Mouse (Mus musculus) megakaryocyte, embryonic 14.5 days (primary cell): ENCODE data around the gene Cdc42se1. TPM values are rescaled to one million over a fixed set of nuclear protein-coding genes. Genes with fewer than 3 reads are reported as not detected.
A peak's percentile ranks its signal among the peaks of the same experiment; 100 is the strongest.

Experiments
- H3K27me3 ChIP-seq: replicated peaks from 2 replicates; pipeline ENCODE3; 2012; ENCODE audit warnings: inconsistent platforms
- H3K36me3 ChIP-seq: replicated peaks from 2 replicates; pipeline ENCODE3; 2012; ENCODE audit warnings: low read length, inconsistent platforms, mixed read lengths
- H3K4me1 ChIP-seq: 2 replicates; pipeline ENCODE4 v1.6.1; 2012; ENCODE audit warnings: inconsistent platforms
- H3K4me3 ChIP-seq: replicated peaks from 2 replicates; pipeline ENCODE3; 2012; ENCODE audit warnings: moderate library complexity, mild to moderate bottlenecking, inconsistent platforms
- H3K9me3 ChIP-seq: 2 replicates; pipeline ENCODE4 v1.6.1; 2012; ENCODE audit warnings: inconsistent platforms
- FLI1 ChIP-seq: IDR thresholded peaks from 2 replicates; pipeline ENCODE4 v1.6.1; 2012; ENCODE audit warnings: low read length, inconsistent platforms, mixed read lengths
- GATA1 ChIP-seq: IDR thresholded peaks from 3 replicates; pipeline ENCODE4 v1.6.1; 2012; ENCODE audit warnings: mixed read lengths, low read length, inconsistent platforms, borderline replicate concordance
- polyA plus RNA-seq: library from polyadenylated mRNA; stranded (reverse); fragments of >175 nt; gene quantifications from 2 replicates; pipeline ENCODE4 v1.2.3, GENCODE M21; 2012; ENCODE audit warnings: low replicate concordance; ENCODE audit not compliant: insufficient read depth

The Cdc42se1 gene
- polyA plus RNA-seq, result 183 and 363 TPM in 2 replicates

DNA sequence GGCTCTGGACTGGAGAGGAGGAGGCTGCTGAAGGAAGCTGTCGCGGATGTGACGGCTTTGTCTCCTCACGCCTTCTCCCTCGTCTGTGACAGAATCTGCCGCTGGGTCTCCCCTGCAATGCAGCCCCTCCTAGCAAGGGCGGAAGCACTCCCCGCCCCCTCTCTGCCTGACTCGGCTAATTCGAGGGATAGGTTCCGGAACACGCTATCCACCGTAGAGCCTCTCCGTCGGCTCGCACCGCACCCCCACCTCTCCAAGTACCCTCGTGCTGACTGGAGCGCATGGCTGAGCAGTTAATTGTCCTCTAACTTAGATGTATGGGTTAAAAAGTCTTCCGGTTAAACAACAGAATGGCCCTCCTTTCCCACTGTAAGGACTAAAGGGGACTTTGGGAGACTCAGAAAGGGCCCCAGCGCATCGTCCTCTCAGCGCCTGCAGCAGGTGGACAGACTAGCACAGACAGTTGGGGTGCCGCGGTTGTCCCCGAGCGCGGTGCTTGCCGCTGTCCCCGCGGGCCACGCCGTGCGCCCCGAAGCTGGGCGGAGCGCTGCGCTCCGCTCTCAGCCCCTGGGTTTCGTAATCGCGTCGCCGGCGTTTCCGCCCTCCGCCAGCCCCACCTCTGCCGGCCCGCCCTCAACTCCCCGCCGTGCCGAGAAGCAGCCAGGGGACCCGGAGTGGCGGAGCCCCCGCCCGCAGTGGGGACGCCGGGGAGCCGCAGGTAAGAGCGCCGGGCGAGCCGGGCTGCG, at the start of gene Cdc42se1:
Gene Cdc42se1, plus strand, starts transcription at position 585 of the 746 bp plus-strand sequence.
- Histone ChIP-seq H3K4me1 (peaks cover 63% of the 10 kb centered on the region), H3K36me3 (peaks cover 64% of the 10 kb centered on the region), H3K27me3 (no peaks in the 10 kb centered on the region), H3K9me3 (no peaks in the 10 kb centered on the region), H3K4me3 (peak within 1 kb of the TSS; percentile 95)
- TF ChIP-seq FLI1 (no peak), GATA1 (no peak)

DNA sequence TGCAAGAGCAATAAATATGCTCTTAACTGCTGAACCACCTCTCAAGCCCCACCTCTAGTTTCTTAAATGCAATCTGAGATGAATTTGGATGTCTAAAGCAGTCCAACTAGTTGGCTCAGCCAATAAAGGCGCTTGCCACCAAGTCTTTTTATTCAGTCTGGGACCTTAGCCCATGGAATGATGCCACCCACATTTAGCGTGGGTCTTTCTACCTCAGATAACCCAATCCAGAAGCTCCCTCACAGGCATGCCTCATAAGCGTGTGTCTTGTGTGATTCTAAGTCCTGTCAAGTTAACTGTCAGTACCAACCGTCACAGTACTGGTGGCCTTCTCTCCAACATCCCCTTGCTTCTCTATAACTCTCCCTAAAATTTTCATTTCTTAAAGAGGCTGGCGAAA, 49.6 kb upstream of the Cdc42se1 start:
- Histone ChIP-seq H3K4me3 (no peak overlapping the region), H3K4me1 (peaks cover 45% of the 10 kb centered on the region), H3K36me3 (peaks cover 30% of the 10 kb centered on the region), H3K9me3 (no peaks in the 10 kb centered on the region), H3K27me3 (peaks cover 4% of the 10 kb centered on the region)
- TF ChIP-seq GATA1 (no peak), FLI1 (no peak)

DNA sequence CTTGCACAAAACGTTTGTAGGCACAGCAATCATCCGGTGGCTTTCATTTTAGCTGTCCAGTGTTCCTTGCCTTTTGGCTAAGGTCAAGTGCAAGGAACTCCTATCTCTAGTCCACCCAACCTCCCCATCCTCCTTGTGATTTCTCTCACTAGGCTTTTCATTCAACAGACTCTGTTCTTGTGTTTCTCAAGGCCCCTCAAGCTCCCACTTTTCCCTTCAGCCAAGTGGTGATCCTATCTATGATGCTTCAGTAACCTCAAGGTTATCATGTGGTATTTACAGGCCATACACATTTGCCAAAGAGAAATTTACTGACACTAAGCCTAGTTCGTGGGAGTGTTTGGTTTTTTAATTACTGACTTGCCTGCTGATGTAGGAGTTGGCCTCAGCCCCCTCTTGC, 48.6 kb upstream of the Cdc42se1 start:
- H3K4me3 ChIP-seq, result no peak overlapping the region
- peaks cover 36% of the 10 kb centered on the region for H3K4me1 ChIP-seq
- H3K27me3 ChIP-seq, result peaks cover 2% of the 10 kb centered on the region
- TF ChIP-seq GATA1 (no peak), FLI1 (no peak)
- H3K9me3 ChIP-seq, result no peaks in the 10 kb centered on the region
- peaks cover 39% of the 10 kb centered on the region for H3K36me3 ChIP-seq

DNA sequence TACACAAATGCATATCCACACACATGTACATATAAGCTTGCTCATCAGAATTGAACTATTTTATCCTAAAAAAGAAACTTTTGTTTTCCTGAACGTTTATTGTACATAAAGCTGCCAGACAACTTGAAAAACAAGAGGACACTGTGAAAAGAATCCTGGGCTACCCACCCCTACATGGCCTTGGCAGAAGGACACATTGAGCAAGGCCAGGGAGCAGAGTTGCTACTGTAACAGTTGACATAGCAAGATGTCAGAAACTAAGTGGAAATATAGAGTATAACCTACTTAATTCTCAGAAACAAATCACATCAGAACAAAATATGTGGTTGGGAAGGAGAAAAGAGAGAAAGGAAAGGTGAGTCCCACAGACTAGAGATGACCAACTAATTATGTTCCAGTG, 46.7 kb upstream of the Cdc42se1 start:
- no peak for TF ChIP-seq FLI1
- TF ChIP-seq GATA1, result no peak
- H3K36me3 ChIP-seq, result peaks cover 58% of the 10 kb centered on the region
- peaks cover 2% of the 10 kb centered on the region for H3K27me3 ChIP-seq

DNA sequence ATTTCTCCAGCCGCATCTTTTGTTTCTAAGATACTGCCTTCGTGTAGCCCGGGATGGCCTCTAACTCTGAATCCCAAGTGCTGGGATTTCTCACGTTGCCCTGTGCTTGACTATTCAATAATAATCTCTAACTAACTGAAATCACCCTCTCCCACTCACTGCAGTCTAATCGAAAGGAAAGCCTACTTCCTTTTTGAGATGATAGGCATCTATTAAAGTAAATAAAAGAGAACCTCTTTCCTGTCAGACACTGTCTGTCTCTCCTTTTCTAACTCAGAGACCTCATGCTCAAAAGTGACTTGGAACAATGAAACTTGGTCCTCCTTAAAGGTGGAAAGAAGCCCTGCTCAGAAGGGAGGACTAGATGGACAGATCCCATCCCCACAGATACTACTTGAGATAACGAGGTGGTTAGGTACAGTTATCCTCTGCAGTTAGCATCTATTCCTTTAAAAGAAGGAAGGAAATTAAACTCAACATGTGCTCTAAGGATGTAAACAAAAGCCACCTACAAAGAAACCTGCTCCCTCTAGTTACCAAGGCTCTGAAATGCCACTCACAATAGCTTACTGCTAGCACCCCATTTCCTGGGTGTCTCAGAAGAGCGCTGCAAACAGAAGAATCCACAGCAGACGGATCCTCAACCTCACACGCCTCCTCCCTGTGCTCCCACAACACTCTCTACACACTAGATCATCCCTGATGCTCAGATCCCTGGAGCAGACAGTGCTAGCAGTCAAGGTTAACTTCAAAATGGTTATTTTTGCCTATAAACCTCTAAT, 43.5 kb upstream of the Cdc42se1 start:
- Histone ChIP-seq H3K9me3 (no peaks in the 10 kb centered on the region), H3K4me1 (peaks cover 11% of the 10 kb centered on the region), H3K27me3 (no peaks in the 10 kb centered on the region), H3K36me3 (peaks cover 89% of the 10 kb centered on the region), H3K4me3 (no peak overlapping the region)
- TF ChIP-seq FLI1 (no peak), GATA1 (no peak)

More for the DNA sequence above, 46.7 kb upstream of the Cdc42se1 start:
- Histone ChIP-seq H3K9me3 (no peaks in the 10 kb centered on the region), H3K4me3 (no peak overlapping the region), H3K4me1 (peaks cover 19% of the 10 kb centered on the region)

DNA sequence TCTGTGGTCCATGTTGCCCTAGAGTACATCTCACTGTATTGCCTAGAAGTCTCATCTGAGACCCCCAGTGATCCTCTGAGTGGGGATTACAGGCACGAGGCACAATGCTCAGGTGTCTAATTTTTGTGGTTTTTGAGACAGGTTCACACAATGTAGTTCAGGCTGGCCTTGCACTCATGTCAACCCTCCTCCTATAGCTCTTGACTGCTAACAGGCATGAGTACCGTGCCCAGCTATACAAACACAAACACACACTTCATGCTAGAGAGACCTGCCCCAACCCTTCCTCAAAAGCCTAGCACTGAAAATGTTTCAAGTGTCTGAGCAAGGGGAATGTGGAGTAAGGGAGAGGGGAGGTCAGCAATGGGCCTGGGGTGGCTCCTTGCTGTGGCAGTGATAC, 42.4 kb upstream of the Cdc42se1 start:
- no peak for TF ChIP-seq GATA1
- TF ChIP-seq FLI1, result no peak
- no peaks in the 10 kb centered on the region for H3K27me3 ChIP-seq
- peaks cover 5% of the 10 kb centered on the region for H3K4me1 ChIP-seq
- no peak overlapping the region for H3K4me3 ChIP-seq
- H3K9me3 ChIP-seq, result no peaks in the 10 kb centered on the region
- H3K36me3 ChIP-seq, result peaks cover 93% of the 10 kb centered on the region

DNA sequence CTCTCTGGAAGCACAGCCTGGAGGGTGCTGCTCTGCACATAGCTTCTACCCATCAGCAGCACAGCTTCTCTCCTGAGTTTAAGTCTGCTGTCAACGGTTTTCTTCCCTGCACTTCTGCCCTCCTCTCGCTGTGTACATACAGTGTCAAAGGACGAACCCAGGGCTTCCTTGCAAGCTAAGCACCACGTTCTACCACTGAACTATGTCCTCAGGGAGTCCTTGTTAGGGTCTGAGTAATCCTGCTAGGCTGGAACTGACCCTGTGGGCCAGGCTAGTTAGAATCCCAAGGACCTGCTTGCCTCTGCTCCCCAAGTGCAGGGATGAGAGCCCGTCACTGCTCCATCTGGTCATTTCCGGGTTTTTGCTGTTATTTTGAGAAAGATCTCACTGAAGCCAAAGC, 41.6 kb upstream of the Cdc42se1 start:
- H3K4me3 ChIP-seq, result no peak overlapping the region
- H3K9me3 ChIP-seq, result no peaks in the 10 kb centered on the region
- TF ChIP-seq GATA1 (no peak), FLI1 (no peak)
- peaks cover 95% of the 10 kb centered on the region for H3K36me3 ChIP-seq
- H3K27me3 ChIP-seq, result no peaks in the 10 kb centered on the region
- H3K4me1 ChIP-seq, result peaks cover 5% of the 10 kb centered on the region

DNA sequence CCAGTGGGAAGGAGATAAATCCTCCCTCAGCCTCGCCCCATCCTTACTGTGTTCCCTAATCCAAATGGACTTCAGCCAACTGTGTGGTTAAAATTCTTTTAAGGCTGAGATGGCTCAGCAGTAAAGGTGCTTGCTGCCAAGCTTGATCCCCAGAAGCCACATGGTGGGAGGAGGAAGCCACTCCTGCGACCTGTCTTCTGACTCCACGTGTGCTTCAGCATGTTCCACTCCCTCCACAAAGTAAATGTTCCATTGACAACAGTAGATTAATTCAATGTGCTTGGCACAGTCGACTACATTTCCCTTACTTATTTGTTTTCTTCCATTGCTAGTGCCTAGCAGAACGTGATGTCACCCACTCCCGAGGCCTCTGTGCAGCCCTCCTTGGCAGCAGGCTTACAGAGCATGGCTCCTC, 33.8 kb upstream of the Cdc42se1 start:
- H3K27me3 ChIP-seq, result no peaks in the 10 kb centered on the region
- peaks cover 91% of the 10 kb centered on the region for H3K36me3 ChIP-seq
- H3K9me3 ChIP-seq, result no peaks in the 10 kb centered on the region
- H3K4me1 ChIP-seq, result 0 out of 2 replicates have a peak, but pooled peaks cover 4% of the 10 kb centered on the region
- H3K4me3 ChIP-seq, result no peak overlapping the region
- TF ChIP-seq GATA1, result no peak

DNA sequence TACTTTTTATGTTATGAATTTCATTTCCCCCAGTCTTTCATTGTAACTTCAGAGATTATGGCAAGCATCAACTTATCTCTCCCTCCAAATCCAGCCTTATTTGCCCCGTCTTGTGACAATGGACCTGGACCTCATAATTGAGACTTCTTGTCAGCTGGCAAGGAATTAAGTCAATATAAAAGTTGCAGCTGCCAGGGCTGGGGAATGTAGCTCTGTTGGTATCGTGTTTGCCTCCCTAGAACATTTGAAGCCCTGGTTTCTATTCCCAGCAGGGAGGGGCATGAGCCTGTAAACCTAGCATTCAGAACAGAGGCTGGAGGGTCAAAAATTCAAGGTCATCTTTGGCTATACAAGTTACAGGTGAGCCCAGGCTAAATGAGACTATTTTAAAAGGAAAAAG, 32.8 kb upstream of the Cdc42se1 start:
- H3K27me3 ChIP-seq, result no peaks in the 10 kb centered on the region
- H3K36me3 ChIP-seq, result peaks cover 93% of the 10 kb centered on the region
- H3K9me3 ChIP-seq, result no peaks in the 10 kb centered on the region
- TF ChIP-seq FLI1, result no peak
- no peak for TF ChIP-seq GATA1
- 0 out of 2 replicates have a peak, but pooled peaks cover 4% of the 10 kb centered on the region for H3K4me1 ChIP-seq
- no peak overlapping the region for H3K4me3 ChIP-seq

DNA sequence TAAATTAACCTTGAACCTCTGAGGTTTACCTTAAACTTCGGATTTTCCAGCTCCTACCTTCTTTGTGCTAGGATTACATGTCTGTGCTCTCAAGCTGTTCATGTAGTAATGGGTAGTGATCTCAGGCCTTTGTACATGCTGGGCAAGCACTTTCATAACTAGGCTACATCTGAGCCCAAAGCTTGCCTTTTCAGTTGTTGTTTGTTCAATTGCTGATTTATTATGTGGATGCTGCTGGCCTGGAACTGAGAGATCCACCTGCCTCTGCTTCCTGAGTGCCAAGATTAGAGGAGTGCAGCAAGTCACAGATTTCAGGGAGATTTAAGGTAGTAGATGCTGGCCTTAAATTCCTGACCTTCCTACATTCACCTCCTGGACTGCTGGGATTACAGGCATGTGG, 29.4 kb upstream of the Cdc42se1 start:
- Histone ChIP-seq H3K4me1 (0 out of 2 replicates have a peak, but pooled peaks cover 4% of the 10 kb centered on the region), H3K9me3 (no peaks in the 10 kb centered on the region), H3K27me3 (no peaks in the 10 kb centered on the region), H3K4me3 (no peak overlapping the region), H3K36me3 (peaks cover 97% of the 10 kb centered on the region)
- TF ChIP-seq FLI1 (no peak), GATA1 (no peak)
